Mouse (Mus musculus): ENCODE measurements around the gene Arid1b. TPM values are rescaled to one million over a fixed set of nuclear protein-coding genes. Genes with fewer than 3 reads are reported as not detected.

Gene Arid1b
- total RNA-seq, 2 experiments from 2014 or later: 9.2 to 28.8 TPM

DNA sequence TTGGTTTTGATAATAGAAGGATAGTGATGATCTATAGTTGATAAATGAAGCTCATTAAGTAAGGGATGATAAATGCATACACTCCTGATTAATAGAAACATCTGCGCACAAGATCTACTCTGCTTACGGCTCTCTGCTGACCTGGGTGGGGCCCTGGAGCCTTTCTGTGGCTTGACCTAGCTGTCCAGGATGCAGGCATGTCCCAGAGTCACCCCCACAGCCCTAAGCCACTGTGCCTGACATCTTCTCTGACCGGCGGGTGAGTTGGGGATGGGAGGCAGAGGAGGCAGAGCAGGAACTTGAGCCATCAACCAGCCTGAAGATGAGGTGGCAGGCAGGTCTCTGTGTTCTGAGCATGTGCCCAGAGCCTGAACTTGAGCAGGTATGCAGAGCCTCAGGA, 136.0 kb downstream of the Arid1b start:
- no peak for ATAC-seq (replicated peaks; ENCODE audit: low FRiP score, low TSS enrichment, poor library complexity, severe bottlenecking)

DNA sequence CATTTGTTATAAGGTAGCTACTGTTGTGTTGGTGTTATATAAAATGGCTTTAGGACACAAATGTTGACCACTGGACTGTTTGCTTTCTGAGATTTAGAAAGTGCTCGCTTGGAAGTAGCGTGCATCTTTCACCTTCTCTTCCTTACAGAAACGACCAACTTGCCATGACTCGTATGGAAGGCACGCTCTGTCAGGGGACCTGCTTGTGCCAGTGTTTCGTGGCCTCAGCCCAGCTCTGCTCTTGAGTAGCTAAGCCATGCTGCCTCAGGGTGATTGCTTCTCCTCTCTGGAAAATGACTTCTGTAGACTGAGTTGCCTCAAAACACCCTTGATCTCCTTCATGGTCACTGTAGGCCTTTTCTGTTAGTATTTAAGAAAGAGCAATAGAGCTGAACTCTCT, 137.6 kb downstream of the Arid1b start:
- no peak for ATAC-seq (replicated peaks; ENCODE audit: low FRiP score, low TSS enrichment, poor library complexity, severe bottlenecking)

DNA sequence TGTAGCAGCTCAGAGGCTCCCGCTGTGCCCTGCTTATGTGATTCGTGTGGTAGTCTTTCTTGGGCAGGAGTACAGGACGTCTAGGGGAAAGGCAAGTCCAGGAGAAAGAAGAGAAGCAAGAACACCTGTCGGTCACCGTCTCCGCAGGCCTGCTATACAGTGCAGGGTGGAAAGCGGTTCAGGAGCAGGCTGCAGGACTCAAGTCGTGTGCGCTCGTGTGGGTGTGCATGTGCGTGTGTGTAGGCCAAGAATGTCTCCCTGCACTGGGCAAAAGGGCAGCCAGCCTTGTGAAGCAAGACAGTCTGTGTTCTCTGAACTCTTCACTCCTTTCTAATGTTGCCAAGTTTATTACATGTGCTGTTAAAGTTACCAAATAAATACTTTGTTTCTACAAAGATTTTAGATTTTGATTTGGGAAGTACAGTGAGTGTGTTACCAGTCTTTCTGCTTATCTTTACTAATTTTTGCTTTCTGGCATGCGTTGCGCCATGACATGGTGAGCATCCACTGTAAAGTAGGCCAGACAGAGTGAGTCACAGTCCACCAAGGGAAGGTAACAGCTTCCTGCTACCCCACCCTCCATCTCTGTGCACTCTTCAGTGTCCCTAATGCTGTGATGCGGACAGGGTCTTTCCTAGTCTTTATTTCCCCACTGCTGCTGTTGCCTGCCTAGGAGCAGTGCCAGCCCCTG, 138.3 kb downstream of the Arid1b start:
- ATAC-seq (replicated peaks; ENCODE audit: low FRiP score, low TSS enrichment, poor library complexity, severe bottlenecking): no peak

DNA sequence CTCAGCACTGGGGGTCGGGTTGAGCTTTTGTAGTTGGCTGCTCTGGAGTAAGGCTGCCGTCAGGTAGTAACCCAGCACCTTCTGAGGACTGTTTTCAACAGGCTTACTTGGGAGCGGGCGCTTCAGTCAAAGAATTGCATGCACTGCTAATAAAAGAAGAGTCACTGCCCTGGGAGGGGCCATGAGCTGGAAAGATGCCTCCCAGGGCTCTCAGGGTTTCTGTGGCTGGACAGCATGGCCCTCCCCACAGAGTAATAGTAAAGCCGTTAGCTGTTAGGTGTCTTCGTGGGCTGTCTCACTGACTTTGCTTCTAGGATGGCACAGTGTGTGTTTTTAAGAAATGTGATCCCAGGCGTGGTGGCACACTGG, 138.8 kb downstream of the Arid1b start:
- ATAC-seq (replicated peaks; ENCODE audit: low FRiP score, low TSS enrichment, poor library complexity, severe bottlenecking): no peak

DNA sequence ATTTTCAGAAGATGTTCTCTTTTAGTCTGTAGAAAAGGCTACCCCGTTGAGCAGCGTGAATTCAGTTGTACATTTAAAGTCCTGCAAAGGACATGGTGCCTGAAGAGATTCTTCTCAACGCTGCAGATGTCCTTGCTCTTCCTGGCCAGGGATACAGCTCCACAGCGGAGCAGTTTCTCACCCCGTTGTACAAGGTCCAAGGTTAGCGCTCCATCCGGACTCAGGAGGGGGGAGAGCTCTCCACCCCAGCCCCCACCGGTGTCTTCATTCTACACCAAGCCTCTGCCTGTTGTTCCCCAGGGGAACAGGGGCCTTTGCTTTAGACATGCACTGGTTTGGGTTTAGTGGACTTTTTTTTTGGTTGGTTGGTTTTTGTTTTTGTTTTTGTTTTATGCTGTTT, 139.7 kb downstream of the Arid1b start:
- no peak for ATAC-seq (replicated peaks; ENCODE audit: low FRiP score, low TSS enrichment, poor library complexity, severe bottlenecking)

DNA sequence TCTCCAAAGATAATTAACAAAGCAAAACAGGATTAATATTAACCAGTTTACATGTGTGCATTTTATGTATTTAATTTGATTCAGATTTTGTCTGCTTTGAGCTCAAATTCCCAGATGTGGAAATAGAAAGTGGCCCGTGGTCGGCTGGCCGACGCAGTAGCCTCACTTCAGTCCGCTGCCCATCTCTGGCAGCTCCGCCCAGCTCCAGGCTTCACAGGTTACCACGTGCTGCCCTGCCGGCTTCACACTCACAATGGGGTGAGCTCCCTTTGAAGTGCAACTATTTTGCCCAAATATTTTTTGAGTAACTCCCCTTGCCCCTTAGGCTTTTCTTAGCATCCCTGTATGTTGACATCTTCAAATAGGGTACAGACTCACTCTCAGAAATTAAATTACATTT, 140.1 kb downstream of the Arid1b start:
- ATAC-seq (replicated peaks; ENCODE audit: low FRiP score, low TSS enrichment, poor library complexity, severe bottlenecking): no peak

- no peak for ATAC-seq (replicated peaks; ENCODE audit: low FRiP score, low TSS enrichment, poor library complexity, severe bottlenecking)
Observed at GRCm38 (mm10) chr17:5137936-5138335, 143.8 kb downstream of the Arid1b start.

GRCm38 (mm10) chr17:5138641-5139205, 144.6 kb downstream of the Arid1b start:
- peak; percentile 86 for ATAC-seq (replicated peaks; ENCODE audit: low FRiP score, low TSS enrichment, poor library complexity, severe bottlenecking)

GRCm38 (mm10) chr17:5139553-5139952, 145.4 kb downstream of the Arid1b start:
- ATAC-seq (replicated peaks; ENCODE audit: low FRiP score, low TSS enrichment, poor library complexity, severe bottlenecking): no peak

GRCm38 (mm10) chr17:5143735-5144439, 149.8 kb downstream of the Arid1b start:
- no peak for ATAC-seq (replicated peaks; ENCODE audit: low FRiP score, low TSS enrichment, poor library complexity, severe bottlenecking)

- no peak for ATAC-seq (replicated peaks; ENCODE audit: low FRiP score, low TSS enrichment, poor library complexity, severe bottlenecking)
Observed at GRCm38 (mm10) chr17:5150660-5151063, 156.5 kb downstream of the Arid1b start.

- no peak for ATAC-seq (replicated peaks; ENCODE audit: low FRiP score, low TSS enrichment, poor library complexity, severe bottlenecking)
Observed at GRCm38 (mm10) chr17:5151852-5152251, 157.7 kb downstream of the Arid1b start.

GRCm38 (mm10) chr17:5153461-5153860, 159.3 kb downstream of the Arid1b start:
- ATAC-seq (replicated peaks; ENCODE audit: low FRiP score, low TSS enrichment, poor library complexity, severe bottlenecking): no peak

DNA sequence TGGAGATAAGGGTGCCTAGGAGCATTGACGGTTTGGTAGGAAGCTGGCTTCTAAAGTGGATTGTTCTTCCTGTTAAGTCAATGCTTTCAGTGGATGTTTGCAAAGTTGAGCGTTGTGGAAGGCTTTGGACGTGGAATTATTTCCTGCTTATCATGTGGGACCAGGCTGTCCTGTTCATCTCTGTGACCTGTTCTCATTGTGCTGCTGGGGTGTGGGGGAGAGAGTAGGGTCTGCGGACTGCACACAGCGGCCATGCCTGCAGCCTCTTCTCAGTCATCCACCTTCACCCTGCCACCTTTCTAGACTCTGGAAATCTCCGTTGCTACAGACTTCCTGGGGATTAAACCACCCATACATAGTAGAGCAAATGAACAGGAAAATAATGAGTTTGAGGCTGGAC, 160.2 kb downstream of the Arid1b start:
- no peak for ATAC-seq (replicated peaks; ENCODE audit: low FRiP score, low TSS enrichment, poor library complexity, severe bottlenecking)

- ATAC-seq (replicated peaks; ENCODE audit: low FRiP score, low TSS enrichment, poor library complexity, severe bottlenecking): no peak
Observed at GRCm38 (mm10) chr17:5157609-5158008, 163.5 kb downstream of the Arid1b start.

GRCm38 (mm10) chr17:5162525-5162924, 168.4 kb downstream of the Arid1b start:
- no peak for ATAC-seq (replicated peaks; ENCODE audit: low FRiP score, low TSS enrichment, poor library complexity, severe bottlenecking)

DNA sequence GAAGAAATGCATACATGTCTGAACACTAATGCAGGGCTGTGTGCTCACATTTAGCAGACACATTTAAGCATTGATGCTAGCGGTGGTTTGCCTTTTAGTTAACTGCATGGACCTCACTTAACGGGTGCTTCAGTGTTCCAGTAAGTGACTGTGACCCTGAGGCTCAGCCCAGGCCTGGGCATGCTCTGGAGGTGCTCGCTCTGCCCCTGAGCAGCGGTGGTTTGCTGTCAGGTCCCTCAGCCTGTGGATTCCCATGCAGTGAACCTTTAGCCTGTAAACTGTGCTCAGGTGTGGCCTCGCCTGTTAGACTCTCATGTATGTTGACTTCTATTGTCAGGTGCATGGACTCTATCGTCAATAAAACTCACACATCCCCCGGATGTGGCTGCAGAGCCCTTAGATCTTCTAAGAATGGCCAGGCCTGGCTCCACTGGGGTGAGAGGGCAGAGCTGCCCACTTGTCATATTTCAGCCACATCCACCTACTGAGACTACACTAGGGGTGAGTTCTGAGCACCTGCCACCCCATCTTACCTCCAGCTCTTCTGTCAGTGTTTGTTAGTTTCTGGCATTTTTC, 169.2 kb downstream of the Arid1b start:
- no peak for ATAC-seq (replicated peaks; ENCODE audit: low FRiP score, low TSS enrichment, poor library complexity, severe bottlenecking)

DNA sequence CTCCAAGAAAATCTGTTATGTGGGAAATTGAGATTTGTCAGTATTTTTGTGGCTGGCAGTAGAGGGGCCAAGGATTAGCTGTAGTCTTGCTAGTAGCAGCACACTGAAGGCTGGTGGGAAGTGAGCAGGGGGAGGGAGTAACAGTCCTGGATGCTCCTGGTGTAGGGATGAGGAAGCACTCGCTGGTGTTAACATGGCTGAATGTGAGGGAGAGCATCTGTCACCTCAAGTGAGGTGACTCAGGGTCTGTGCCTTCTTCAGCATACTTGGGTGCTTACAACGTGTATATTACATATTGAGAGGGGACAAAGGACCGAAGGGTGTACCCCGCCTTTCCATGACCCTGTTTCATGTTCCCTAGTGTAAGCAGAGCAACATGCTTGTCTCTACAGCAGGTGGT, 170.7 kb downstream of the Arid1b start:
- no peak for ATAC-seq (replicated peaks; ENCODE audit: low FRiP score, low TSS enrichment, poor library complexity, severe bottlenecking)

DNA sequence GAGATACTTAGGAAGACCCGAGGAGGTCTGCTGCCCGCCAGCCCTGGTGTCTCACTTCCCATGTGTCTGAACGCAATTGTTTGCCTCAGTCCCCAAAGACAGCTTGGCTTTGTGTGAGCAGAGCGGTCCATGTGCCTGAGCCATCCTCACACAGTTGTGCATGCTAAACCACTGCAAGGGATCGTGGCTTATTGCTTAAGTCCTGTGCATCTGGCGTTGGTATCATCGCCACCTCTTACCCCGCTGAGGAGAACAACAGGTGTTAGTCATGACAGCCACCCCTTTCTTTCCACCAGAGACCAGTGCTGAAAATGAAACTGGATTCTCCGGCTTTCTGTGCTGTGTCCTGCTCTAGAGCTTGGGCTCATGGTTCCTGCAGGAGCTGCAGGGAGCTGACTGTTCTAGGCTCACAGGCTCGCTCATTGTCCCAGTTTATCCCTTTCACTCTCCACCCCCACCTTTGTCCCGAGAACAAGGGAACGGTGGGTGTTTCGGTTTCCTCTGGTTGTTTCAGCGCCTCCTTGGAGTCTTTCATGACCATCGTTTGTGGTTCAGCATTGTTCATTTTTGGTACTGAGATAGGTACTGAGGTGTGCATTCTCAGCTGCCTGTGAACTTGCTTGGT, 171.2 kb downstream of the Arid1b start:
- ATAC-seq (replicated peaks; ENCODE audit: low FRiP score, low TSS enrichment, poor library complexity, severe bottlenecking): no peak

DNA sequence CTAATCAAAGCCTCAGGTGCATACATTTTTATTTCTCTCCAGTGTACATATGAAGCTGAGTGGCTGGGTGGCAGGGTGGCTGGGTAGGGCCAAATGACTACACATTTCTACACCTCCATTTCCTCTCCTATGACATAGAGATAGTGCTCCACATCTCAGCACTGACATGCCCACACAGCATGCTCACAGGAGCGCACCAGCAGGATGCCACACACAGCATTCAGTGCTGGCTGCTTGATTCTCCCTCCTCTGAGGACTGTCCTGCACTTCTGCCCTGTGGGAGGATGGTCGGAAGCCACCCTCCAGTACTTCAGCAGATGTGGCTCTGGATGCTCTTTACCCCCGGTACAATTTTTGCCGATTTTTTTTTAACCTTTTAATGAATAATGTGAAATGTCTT, 172.0 kb downstream of the Arid1b start:
- no peak for ATAC-seq (replicated peaks; ENCODE audit: low FRiP score, low TSS enrichment, poor library complexity, severe bottlenecking)
